Mouse (Mus musculus) kidney, adult 2 months (tissue): ENCODE results near the gene Mkln1. TPM values are rescaled to one million over a fixed set of nuclear protein-coding genes. Genes with fewer than 3 reads are reported as not detected.
A peak's percentile ranks its signal among the peaks of the same experiment; 100 is the strongest.

Experiments used
- DNase-seq: peaks from one replicate; pipeline ENCODE4 v3.0.0; 2021
- H3K27ac ChIP-seq: fragments of 200-500 bp; 2 replicates; pipeline ENCODE4 v1.5.1; 2012; ENCODE audit warnings: low read depth, low read length, control low read depth, inconsistent platforms; ENCODE audit not compliant: insufficient read depth
- H3K27me3 ChIP-seq: fragments of 200-500 bp; replicated peaks from 2 replicates; pipeline ENCODE4 v1.6.1; 2012; ENCODE audit warnings: mild to moderate bottlenecking, moderate library complexity, low read length, inconsistent platforms; ENCODE audit not compliant: control insufficient read depth, insufficient read depth
- H3K36me3 ChIP-seq: fragments of 200-500 bp; 2 replicates; pipeline ENCODE4 v1.6.1; 2012; ENCODE audit warnings: mild to moderate bottlenecking, moderate library complexity, low read length, inconsistent platforms; ENCODE audit not compliant: control insufficient read depth, insufficient read depth
- H3K4me1 ChIP-seq: fragments of 200-500 bp; 2 replicates; pipeline ENCODE4 v1.6.1; 2011; ENCODE audit warnings: low read length; ENCODE audit not compliant: control insufficient read depth, insufficient read depth
- H3K4me3 ChIP-seq: fragments of 200-500 bp; 2 replicates; pipeline ENCODE4 v1.5.1; 2011; ENCODE audit warnings: mild to moderate bottlenecking, low read depth, low read length, control low read depth; ENCODE audit not compliant: insufficient read depth
- CTCF ChIP-seq: fragments of 200-500 bp; conservative IDR thresholded peaks from 2 replicates; pipeline ENCODE4 v1.5.1; 2011; ENCODE audit warnings: low read depth, mild to moderate bottlenecking, control low read depth, low read length, moderate library complexity, mixed read lengths; ENCODE audit not compliant: insufficient read depth, insufficient read length
- POLR2A ChIP-seq: fragments of 200-500 bp; IDR thresholded peaks from one replicate; pipeline ENCODE4 v1.6.1; 2011; ENCODE audit warnings: low read depth, low read length, control low read depth
- WGBS: fragments of 180-500 bp; shearing (Covaris S2); methylation state at CpG from one replicate; pipeline ENCODE4 v1.1.7; 2018; 5-methylcytosine and 5-hydroxymethylcytosine counted together
- polyA plus RNA-seq: library from polyadenylated mRNA; depleted of rRNA; stranded (reverse); fragments of >200 nt; gene quantifications from 2 replicates; pipeline ENCODE4 v1.2.3, GENCODE M21; 2012

Gene Mkln1
- polyA plus RNA-seq, 1 experiment = 84.5 TPM

DNA sequence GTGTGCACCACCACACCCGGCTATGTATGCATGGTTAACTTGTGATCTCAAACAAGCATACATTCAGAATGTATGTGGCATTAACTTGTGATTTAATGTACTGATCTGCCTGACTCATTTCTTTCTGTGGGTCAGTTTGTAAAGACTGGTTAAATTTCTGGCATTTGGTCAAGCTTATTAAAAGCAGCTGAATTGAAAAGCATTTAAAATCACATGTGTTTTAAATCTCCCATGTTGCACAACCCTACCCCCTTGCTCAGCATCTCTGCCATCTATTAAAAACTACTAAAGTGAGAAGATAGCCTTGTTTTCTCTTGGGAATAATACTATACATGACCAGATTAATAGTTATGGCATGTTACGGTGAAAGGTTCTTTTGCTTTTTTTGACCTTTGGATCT is 88.1 kb downstream of the Mkln1 start:
- H3K36me3 ChIP-seq = peaks cover 6% of the 10 kb centered on the region
- no peak for TF ChIP-seq POLR2A
- no peak for TF ChIP-seq CTCF

GRCm38 (mm10) chr6:31489950-31490349 is 91.4 kb downstream of the Mkln1 start:
- WGBS = 98% methylated on average over 7 of the region's 7 CpGs
- peaks cover 4% of the 10 kb centered on the region; the same call in 1 of the 2 replicates for H3K36me3 ChIP-seq

More for the DNA sequence above, 88.1 kb downstream of the Mkln1 start:
- Histone ChIP-seq H3K4me3 (no peak overlapping the region), H3K27me3 (no peaks in the 10 kb centered on the region), H3K27ac (no peak overlapping the region), H3K4me1 (no peaks in the 10 kb centered on the region; the same call in 1 of the 2 replicates)
- 82% methylated on average over 2 of the region's 2 CpGs for WGBS
- no peak for DNase-seq

GRCm38 (mm10) chr6:31495122-31495731 is 96.7 kb downstream of the Mkln1 start:
- no peak overlapping the region for H3K27ac ChIP-seq
- WGBS = 85% methylated on average over 2 of the region's 2 CpGs
- DNase-seq = no peak
- TF ChIP-seq POLR2A = no peak
- H3K4me1 ChIP-seq = 0 out of 2 replicates have a peak, but pooled peaks cover 4% of the 10 kb centered on the region
- peaks cover 7% of the 10 kb centered on the region for H3K36me3 ChIP-seq
- H3K4me3 ChIP-seq = no peak overlapping the region
- H3K27me3 ChIP-seq = no peaks in the 10 kb centered on the region

More at GRCm38 (mm10) chr6:31489950-31490349, 91.4 kb downstream of the Mkln1 start:
- DNase-seq = no peak
- TF ChIP-seq POLR2A (no peak), CTCF (no peak)
- Histone ChIP-seq H3K4me3 (no peak overlapping the region), H3K27ac (no peak overlapping the region), H3K27me3 (no peaks in the 10 kb centered on the region), H3K4me1 (no peaks in the 10 kb centered on the region)

GRCm38 (mm10) chr6:31496227-31496626 is 97.7 kb downstream of the Mkln1 start:
- H3K4me3 ChIP-seq = no peak overlapping the region
- no peak for DNase-seq
- WGBS = 81% methylated on average over 2 of the region's 2 CpGs
- no peaks in the 10 kb centered on the region for H3K27me3 ChIP-seq
- TF ChIP-seq POLR2A (no peak), CTCF (no peak)
- H3K27ac ChIP-seq = no peak overlapping the region
- 0 out of 2 replicates have a peak, but pooled peaks cover 4% of the 10 kb centered on the region for H3K4me1 ChIP-seq
- H3K36me3 ChIP-seq = peaks cover 7% of the 10 kb centered on the region

DNA sequence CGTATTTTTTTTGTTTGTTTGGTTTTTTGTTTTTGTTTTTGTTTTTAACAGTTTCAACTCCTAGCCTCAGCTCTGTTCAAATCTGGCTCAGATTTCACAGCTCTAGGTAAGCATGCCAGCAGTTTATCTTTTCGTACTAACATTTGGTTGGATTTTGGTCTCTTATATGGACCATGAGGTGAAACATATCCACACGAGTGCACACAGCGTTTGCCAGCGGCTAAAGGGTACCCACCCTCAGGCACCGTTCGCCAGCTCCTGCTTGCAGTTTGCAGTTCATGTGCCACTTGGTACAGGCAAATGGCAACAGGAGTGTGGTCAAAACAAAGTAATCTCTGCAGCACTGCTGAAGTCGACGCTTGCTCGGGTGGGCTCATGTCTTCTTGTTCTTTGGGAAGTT is 101.3 kb downstream of the Mkln1 start:
- 42% methylated on average over 10 of the region's 10 CpGs for WGBS
- peaks cover 7% of the 10 kb centered on the region for H3K36me3 ChIP-seq

DNA sequence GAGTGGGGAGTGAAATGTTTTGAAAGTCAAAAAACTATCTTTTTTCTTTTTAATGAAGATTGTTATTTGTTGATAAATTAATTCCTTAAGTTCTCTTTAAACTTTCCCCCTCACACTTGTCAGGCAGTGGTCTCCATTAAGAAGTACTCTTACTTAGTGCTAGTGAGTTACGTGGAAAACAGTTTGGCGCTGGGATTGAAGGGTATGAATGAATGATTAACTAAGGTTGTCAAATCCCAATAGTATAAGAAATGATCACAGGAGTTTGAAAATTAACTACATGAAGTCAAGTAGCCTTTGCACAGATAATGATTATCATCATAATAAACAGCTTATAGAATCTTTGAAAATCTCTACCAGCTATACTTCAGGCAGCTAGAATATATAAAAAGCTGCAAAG is 101.7 kb downstream of the Mkln1 start:
- H3K36me3 ChIP-seq = peaks cover 7% of the 10 kb centered on the region
- WGBS = 36% methylated on average over 2 of the region's 2 CpGs

More for the DNA sequence above, 101.3 kb downstream of the Mkln1 start:
- no peak for TF ChIP-seq CTCF
- TF ChIP-seq POLR2A = no peak
- Histone ChIP-seq H3K4me3 (no peak overlapping the region), H3K4me1 (peaks cover 7% of the 10 kb centered on the region; the same call in 1 of the 2 replicates), H3K27ac (no peak overlapping the region), H3K27me3 (no peaks in the 10 kb centered on the region)
- peak; percentile 58 for DNase-seq

GRCm38 (mm10) chr6:31500691-31501090 is 102.2 kb downstream of the Mkln1 start:
- no peak for DNase-seq
- H3K36me3 ChIP-seq = peaks cover 7% of the 10 kb centered on the region
- H3K4me1 ChIP-seq = peaks cover 7% of the 10 kb centered on the region; the same call in 1 of the 2 replicates
- H3K27me3 ChIP-seq = no peaks in the 10 kb centered on the region
- H3K4me3 ChIP-seq = no peak overlapping the region
- H3K27ac ChIP-seq = no peak overlapping the region
- TF ChIP-seq POLR2A = no peak
- no peak for TF ChIP-seq CTCF

More for the DNA sequence above, 101.7 kb downstream of the Mkln1 start:
- H3K27ac ChIP-seq = no peak overlapping the region
- TF ChIP-seq POLR2A = no peak
- no peak for TF ChIP-seq CTCF
- H3K4me3 ChIP-seq = no peak overlapping the region
- DNase-seq = peak; percentile 59
- no peaks in the 10 kb centered on the region for H3K27me3 ChIP-seq
- peaks cover 7% of the 10 kb centered on the region; the same call in 1 of the 2 replicates for H3K4me1 ChIP-seq
